Mouse (Mus musculus): ENCODE results near the gene Cacng1.
A peak's percentile ranks its signal among the peaks of the same experiment; 100 is the strongest.

Gene Cacng1

DNA sequence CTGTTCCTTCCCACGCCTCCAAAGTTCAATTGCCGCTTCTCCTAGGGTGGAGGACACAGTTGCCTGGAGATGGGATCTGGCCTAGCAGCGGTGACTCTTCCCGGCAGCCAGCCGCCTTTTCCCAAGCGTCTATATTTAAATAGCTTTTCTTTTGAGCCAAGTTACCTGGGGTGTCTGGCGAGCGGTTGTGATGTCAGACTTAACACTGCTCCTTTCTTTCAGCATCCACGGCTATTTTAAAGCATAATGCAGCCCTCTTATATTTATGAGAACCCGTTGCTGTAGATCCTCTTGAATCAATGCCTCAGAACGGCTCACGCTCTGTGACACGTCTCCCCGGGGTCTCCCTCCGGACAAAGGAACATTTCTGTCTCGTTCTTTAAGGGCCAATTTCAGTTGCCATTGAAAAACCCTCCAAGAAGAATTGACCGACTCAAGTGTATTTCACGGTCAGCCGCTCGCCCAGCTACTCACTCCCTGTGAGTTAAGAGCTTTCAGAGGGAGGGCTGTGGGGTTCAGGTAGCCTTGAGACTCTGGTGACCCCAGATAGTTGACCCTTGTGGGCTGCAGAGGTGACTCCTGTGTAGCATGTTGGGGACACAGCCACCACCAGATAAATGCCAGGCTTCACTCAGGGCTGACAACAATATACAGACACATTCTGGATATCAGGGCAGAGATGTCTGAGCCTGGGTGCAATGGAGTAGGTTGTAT lies 8.3 kb downstream of the Cacng1 start:
- no peak for DNase-seq

DNA sequence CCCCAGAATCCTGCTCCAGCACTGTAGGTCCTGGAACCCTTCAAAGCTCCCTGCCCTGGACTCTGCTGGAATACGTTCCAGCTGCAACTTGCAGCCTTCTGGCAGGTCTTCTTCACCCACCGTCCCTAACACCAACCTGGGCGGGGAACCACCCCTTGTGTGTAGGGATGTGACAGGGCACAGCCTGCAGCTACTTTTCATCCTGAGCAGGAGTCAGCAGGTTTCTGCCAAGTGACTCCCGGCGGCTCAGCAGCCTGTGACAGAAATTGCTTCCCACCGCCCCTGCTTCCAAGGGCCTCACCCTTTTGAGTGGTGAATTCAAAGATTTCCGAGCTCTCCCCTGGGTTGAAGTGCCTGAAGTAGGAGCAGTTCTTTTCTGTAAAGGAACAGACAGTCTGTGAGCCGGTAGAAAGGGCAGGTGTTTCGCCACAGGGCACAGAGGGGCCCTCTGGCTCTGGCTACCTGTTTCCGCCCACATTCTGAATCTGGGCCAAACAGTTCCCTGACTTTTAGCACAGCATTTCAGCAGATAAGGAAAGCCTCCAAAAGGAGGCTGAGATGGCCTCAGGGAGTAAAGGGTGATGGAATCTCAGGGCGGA lies 10.7 kb downstream of the Cacng1 start:
- no peak for DNase-seq

DNA sequence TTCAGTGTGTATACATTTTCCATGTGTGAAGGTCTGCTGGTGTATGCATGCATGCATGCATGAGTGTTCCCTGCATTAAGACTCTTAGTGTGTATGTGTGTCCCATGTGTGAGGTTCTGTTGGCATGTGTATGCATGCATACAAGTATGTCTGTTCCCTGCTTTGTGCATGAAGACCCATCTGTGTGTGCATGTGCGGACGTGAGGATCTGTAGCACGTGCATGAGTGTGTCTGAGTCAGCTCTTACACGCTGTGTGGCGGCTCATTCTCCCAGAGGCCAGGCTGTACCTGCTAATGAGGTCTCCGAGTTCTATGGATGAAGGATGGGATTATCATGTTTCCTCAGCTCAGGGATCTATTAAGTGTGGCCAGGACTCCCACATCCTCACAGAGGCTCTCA lies 11.3 kb downstream of the Cacng1 start:
- no peak for DNase-seq

DNA sequence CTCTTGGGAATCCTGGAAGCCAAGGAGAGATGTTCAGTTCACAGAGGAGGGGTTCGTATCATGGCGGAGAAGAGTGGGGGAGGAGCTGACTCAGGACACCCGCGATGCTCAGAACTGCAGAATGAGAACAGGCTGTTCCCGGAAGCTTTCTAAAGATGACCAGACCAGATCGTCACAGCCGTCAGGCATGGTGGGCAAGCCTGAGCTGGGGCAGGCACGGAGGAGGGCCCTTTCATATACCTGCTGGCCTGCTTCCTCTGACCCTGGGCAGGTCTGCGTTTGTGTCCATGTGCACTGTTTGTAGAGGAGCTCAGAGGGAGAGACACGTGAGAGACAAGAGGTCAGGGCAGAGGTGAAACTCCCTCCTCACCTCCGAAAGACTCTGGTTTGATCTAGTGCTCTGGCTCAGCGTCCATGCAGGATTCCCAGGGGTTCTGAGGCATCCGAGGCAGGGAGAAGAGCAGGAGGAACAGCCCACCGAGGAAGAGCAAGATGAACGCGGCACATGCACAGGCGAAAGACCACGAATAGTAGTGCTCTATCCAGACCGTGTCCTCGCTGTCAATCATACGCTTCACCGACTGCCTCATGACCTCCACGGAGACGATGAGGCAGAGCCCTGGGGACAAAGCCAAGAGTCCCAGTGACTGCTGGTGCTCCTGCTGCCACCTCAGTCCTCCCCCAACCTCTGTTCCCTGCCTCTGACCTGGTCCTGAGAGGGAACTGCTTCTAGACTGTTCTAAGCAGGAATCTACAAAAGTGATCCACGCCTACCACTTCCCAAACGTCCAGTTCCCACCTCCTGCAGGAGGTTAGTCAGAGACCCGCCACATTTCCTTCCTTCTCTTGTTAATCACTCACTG lies 12.8 kb downstream of the Cacng1 start:
- DNase-seq, result peak; percentile 16

GRCm38 (mm10) chr11:107699967-107700366 lies 16.4 kb downstream of the Cacng1 start:
- DNase-seq, result no peak

DNA sequence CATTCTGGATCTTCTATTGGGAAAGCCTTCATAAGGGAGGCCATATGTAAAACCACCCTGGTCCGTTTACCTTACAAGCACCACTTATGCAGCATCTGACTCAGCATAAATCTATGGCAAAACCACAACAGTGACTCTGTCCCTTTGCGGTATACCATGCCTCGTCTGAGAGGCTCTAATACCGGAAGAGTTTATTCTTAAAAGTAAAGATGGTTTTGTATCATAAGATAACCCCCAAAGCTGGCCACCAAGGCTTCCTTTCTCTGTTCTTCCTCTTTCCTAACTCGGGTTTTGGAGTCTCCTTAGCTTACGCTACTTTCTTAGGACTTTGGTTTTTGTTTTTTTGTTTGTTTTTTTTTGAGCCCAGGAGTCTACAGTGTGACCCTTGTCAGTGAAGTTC lies 23.0 kb downstream of the Cacng1 start:
- no peak for DNase-seq

GRCm38 (mm10) chr11:107691569-107691968 lies 24.8 kb downstream of the Cacng1 start:
- no peak for DNase-seq

- DNase-seq, result no peak
These were observed 27.8 kb downstream of the Cacng1 start for GRCm38 (mm10) chr11:107688480-107688879.

DNA sequence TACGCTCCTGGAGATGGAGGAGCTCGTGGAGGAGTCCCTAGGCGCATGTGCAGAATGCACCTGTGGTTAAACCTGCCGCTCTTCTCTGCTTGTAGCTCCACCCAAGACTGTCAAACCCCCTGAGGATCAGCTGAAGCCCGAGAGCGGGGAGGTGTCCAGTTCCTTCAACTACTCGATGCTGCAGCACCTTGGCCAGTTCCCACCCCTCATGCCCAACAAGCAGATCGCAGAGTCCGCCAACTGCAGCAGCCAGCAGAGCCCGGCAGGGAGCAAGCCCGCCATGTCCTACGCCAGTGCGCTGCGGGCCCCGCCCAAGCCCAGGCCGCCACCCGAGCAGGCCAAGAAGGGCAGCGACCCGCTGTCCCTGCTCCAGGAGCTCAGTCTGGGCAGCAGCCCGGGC lies 30.0 kb downstream of the Cacng1 start:
- no peak for DNase-seq

DNA sequence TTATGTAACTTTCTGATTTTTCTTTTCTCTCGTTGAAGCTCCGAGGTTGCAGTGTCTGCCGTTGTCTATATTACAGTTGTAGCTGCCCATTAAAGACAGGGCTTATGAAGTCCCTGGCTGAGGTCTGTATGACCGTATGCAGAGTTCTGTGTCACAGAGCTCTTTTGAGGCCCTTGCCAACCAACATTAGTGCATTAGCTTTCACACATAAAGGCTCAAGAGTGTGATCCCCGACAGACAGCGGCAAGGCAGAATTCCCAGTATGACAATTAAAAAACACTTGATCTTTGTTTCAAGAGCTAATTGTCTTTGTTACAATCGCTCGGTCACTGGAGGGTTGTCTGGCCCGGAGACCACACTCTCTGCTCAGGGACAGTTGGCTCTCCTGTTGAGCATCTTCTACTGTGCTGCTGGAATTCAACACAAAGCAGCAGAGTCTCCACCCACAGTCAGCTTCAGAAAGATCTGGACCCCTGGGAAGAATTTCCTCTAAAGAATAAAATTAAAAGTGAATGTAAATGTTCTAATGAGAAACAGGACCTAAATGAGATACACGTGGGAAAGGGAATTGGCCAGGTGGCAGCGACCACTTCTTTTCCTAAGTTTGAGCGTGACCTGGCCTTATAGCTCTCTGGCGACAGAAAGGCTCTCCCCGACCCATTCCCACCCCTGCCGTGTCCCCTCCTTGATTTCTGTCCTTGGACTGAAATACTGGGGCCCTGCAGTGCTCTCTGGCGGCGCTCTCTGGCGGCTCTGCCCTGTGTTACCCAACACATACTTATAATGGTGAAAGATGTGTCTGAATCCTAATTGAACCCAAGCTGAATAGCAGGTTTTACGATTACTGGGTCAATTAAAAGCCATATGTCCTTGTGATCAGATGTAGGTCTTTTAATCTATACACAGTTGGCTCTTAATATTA lies 32.5 kb downstream of the Cacng1 start:
- DNase-seq, result no peak

- no peak for DNase-seq
These were observed 33.5 kb downstream of the Cacng1 start for GRCm38 (mm10) chr11:107682694-107683355.

- no peak for DNase-seq
These were observed 39.9 kb downstream of the Cacng1 start for GRCm38 (mm10) chr11:107676207-107676940.

DNA sequence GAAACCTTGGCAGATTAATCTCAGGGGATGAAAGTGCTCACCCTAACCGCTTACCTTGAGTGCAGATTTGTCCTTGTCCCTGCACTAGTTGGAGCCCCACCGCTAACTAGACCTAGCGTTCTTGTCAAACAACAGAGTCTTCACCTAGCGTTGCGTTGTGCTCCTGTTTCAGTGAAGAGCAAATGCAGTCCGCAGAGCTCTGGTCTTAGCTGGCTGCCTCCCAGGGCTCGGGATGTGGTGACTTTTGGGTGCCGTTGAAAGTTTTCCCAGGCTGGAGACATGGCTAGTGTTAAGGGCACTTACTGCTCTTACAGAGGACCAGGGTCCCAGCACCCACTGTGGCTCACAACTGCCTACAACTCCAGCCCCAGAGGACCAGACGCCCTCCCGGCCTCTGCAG lies 41.1 kb downstream of the Cacng1 start:
- no peak for DNase-seq

DNA sequence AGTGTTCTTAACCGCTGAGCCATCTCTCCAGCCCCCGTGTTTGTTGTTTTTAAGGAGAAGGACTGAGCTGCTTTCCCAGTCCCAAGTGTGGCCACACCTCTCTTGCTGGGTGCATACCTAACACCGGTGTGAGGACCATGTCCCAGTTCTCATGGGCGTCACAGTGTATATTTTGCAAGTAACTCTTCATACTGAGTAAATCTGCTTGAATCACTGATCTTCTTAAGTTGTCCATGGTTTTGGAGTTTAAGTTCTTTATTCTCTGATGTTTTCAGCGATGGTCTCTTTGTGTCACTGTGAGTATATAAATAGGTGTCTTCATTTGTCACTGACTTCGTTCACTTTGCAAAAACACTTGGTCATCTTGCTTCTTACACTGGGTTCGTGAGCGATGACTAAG lies 41.7 kb downstream of the Cacng1 start:
- no peak for DNase-seq

DNA sequence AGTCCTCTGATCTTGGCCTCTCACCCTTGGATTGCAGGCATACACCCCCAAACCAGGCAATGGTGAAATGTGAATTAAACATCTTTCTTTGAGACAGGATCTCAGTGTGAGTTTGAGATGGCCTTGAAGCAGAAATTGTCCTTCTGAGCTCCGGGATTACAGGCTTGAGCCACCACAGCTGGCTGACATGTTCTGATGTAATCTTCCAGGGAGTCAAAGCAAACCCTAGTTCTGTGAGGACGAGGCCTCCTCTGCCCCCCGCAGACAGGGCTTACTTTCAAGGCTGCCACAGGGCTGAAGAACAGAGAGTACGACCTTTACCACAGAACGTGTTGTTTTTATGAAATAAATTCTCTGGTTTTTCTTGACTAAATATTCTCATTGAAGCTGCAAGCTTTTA lies 42.3 kb downstream of the Cacng1 start:
- no peak for DNase-seq

DNA sequence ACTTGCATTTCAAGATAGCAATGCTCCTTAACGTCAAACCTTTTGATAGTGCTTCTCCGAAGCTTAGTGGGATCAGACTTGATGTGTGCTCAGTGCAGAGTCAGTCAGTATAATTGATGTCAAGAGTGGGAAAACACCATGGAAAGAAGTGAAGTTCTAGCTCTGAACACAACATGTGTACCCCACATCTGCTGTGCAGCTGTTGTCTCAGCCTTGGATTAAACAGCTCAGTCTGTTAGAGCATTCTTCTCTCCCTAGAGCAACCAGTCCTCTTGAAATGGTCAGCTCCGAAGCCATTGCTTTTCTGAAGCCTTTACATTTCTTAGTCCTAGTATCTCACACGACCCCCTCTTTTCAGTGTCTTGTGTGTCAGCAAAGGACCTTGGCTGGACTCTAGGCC lies 47.3 kb downstream of the Cacng1 start:
- no peak for DNase-seq

DNA sequence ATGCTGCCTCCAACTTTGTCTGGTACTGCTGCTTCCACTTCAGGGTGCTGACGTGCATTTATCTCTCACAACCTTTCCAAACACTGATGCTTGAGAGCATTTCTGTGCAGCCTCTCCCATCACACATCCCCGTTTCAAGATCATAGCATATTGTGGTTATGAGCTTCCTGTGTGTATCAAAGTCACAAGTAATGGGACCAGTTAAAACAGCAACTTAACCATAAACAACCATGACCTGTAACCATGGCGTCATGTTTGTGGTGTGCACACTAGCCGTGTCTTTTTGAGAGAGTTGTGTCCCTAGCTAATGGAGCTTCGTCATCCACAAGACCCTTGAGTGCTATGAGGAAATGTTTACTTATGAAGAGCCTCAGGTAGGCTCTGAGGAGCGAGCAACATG lies 48.1 kb downstream of the Cacng1 start:
- no peak for DNase-seq

GRCm38 (mm10) chr11:107667542-107667941 lies 48.8 kb downstream of the Cacng1 start:
- no peak for DNase-seq

DNA sequence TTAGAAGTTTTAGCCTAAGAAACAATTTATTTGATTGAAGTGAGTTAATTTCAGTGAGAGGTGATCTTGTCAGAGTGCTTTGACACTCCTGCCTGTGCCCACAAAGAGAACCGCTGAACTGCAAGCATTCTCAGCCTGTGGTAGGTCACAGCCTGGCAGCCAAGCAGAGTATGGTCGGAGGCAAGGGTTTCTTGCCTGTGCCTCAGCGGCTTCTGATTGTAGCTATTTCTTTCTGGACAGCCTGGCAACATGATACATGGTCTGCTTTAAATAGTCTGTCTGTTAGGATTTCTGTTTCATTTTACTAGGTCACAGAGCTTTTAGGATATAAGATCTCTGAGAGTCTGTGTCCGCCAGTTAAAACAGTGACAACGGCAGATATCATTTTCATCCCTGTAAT lies 53.7 kb downstream of the Cacng1 start:
- no peak for DNase-seq

DNA sequence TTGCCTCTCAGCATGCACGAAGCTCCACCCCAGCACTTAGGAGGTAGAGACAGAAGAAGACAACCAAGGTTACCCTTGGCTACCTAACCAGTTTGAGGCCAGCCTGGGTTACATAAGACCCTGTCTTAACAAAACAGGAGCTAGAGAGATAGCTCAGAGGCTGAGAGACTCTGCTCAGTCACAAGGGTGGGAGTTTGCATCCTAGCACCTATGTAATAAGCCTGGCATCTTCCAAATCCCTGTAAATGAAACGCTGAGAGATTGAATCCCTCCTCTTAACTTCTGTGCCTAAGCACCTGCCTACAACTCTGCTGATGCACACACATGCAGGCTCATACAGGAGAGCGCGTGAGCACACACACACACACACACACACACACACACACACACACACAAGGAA lies 55.9 kb downstream of the Cacng1 start:
- DNase-seq, result no peak

- DNase-seq, result no peak
These were observed 59.2 kb downstream of the Cacng1 start for GRCm38 (mm10) chr11:107657117-107657516.

DNA sequence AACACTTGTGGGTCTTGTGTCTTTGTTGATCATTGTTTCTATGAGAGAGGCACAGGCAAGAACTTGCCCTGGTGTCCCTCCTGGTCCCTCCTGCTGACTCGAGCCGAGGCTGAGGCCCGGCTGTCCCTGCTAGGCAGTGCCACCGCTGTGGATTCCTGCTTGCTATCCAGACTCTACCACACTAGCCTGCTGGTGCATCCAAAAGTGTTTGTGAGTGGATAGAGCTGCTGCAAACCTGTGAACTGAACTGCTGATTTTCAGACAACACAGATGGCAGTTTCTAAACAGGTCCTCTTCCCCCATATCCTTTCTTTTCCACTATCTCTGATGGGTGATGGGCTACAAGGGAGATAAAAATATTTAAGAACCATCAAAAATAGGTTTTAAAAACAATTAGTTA lies 60.8 kb downstream of the Cacng1 start:
- DNase-seq, result no peak
